Mouse (Mus musculus): ENCODE data around the gene Chn2. TPM values are rescaled to one million over a fixed set of nuclear protein-coding genes. Genes with fewer than 3 reads are reported as not detected.
A peak's percentile ranks its signal among the peaks of the same experiment; 100 is the strongest.

Chn2 gene
- polyA plus RNA-seq, 1 experiment from 2014 or later = 7.1 TPM

DNA sequence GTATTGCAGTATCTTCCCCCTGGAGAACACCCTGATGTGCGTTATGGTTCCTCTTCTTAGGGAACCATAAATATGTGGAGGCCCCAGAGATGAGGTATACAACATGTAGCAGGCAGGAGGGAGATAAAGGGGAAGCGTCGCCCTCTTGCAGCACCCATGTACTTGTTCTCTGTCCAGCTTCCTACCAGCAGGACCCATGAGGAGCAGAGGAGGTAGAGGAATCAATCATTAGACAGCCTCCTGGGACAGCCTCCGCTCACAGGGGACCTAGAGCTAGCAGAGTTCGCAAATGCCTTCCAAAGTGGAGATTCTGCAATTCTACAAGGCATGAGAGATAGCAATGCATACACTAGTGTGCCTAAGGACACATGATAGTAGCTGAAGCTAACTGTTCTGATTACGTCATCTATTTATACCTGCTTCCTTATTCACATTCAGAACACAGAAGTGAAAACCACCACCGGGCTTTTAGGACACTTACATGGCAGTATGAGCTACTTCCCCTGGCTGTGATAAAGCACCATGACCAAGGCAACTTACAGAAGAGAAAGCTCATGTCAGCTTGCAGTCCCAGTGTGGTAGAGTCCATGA, 77.7 kb downstream of the Chn2 start:
- Histone ChIP-seq H3K4me1 (peaks cover 18% of the 10 kb centered on the region), H3K9me3 (no peaks in the 10 kb centered on the region), H3K27ac (no peak overlapping the region), H3K27me3 (ENCODE audit: insufficient read depth, poor library complexity, severe bottlenecking) (peaks cover 6% of the 10 kb centered on the region), H3K36me3 (no peaks in the 10 kb centered on the region), H3K4me3 (no peak overlapping the region)
- peak; percentile 55 for DNase-seq (ENCODE audit: low spot score)
- 85% methylated on average over 7 of the region's 7 CpGs for WGBS

- WGBS = 82% methylated on average over 3 of the region's 3 CpGs
- Histone ChIP-seq H3K36me3 (no peaks in the 10 kb centered on the region), H3K4me1 (peaks cover 13% of the 10 kb centered on the region), H3K27ac (no peak overlapping the region), H3K4me3 (no peak overlapping the region), H3K9me3 (no peaks in the 10 kb centered on the region), H3K27me3 (ENCODE audit: insufficient read depth, poor library complexity, severe bottlenecking) (peaks cover 10% of the 10 kb centered on the region)
- DNase-seq (ENCODE audit: low spot score) = peak; percentile 19
Measured at GRCm38 (mm10) chr6:54118395-54118794, 79.0 kb downstream of the Chn2 start.

GRCm38 (mm10) chr6:54118897-54119296, 79.5 kb downstream of the Chn2 start:
- H3K9me3 ChIP-seq = no peaks in the 10 kb centered on the region
- H3K27me3 ChIP-seq (ENCODE audit: insufficient read depth, poor library complexity, severe bottlenecking) = peaks cover 10% of the 10 kb centered on the region
- H3K36me3 ChIP-seq = no peaks in the 10 kb centered on the region
- peak; percentile 36 for DNase-seq (ENCODE audit: low spot score)
- peaks cover 13% of the 10 kb centered on the region for H3K4me1 ChIP-seq
- 61% methylated on average over 4 of the region's 4 CpGs for WGBS
- H3K27ac ChIP-seq = no peak overlapping the region
- H3K4me3 ChIP-seq = no peak overlapping the region

DNA sequence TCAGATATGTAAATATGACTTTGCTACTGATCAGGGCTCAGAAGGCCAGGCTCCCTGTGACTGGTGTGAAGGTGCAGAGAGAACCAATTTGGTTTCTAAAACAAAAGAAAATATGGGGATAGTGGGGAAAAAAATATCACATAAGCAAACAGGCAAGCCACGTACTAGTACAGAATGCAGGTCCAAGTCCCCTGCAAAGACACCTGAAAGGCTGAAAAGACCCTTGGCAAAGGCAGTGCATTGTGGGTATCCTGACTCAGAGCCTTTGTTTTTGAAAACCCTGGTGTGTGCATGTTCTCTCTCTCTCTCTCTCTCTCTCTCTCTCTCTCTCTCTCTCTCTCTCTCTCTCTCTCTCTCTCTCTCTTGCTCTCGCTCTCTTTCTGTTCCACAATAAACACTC, 80.1 kb downstream of the Chn2 start:
- Histone ChIP-seq H3K27ac (no peak overlapping the region), H3K27me3 (ENCODE audit: insufficient read depth, poor library complexity, severe bottlenecking) (peaks cover 10% of the 10 kb centered on the region), H3K36me3 (no peaks in the 10 kb centered on the region), H3K4me3 (no peak overlapping the region), H3K9me3 (no peaks in the 10 kb centered on the region), H3K4me1 (peaks cover 18% of the 10 kb centered on the region)
- WGBS = 75% methylated on average over 2 of the region's 2 CpGs
- no peak for DNase-seq (ENCODE audit: low spot score)

GRCm38 (mm10) chr6:54119885-54120666, 80.7 kb downstream of the Chn2 start:
- Histone ChIP-seq H3K9me3 (no peaks in the 10 kb centered on the region), H3K36me3 (no peaks in the 10 kb centered on the region), H3K4me1 (peaks cover 19% of the 10 kb centered on the region), H3K27me3 (ENCODE audit: insufficient read depth, poor library complexity, severe bottlenecking) (peaks cover 10% of the 10 kb centered on the region), H3K27ac (no peak overlapping the region), H3K4me3 (no peak overlapping the region)
- 23% methylated on average over 13 of the region's 13 CpGs for WGBS
- DNase-seq (ENCODE audit: low spot score) = no peak

DNA sequence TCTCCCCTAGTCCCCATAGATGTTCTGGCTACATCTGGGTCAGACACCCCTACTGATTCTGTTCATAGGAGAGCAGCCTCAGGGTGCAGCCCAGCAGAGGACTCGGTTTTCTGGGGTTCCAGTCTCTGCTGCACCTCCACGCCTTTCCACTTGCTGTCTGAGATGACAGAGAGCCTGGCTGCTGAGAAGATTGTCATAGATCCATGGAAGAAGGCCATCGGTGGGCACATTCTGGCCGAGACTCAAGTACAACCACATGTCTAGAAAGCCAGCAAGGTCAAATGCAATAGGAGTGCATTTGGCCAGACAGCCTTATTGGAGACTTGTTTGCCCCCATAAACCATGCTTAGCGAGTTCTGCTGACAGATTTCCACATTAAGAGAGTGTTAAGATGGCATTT, 81.5 kb downstream of the Chn2 start:
- DNase-seq (ENCODE audit: low spot score) = no peak
- no peaks in the 10 kb centered on the region for H3K9me3 ChIP-seq
- no peaks in the 10 kb centered on the region for H3K36me3 ChIP-seq
- H3K27me3 ChIP-seq (ENCODE audit: insufficient read depth, poor library complexity, severe bottlenecking) = peaks cover 10% of the 10 kb centered on the region
- no peak overlapping the region for H3K27ac ChIP-seq
- H3K4me1 ChIP-seq = peaks cover 21% of the 10 kb centered on the region
- no peak overlapping the region for H3K4me3 ChIP-seq
- WGBS = 84% methylated on average over 5 of the region's 5 CpGs

- H3K36me3 ChIP-seq = no peaks in the 10 kb centered on the region
- 36% methylated on average over 3 of the region's 3 CpGs for WGBS
Measured at GRCm38 (mm10) chr6:54124519-54124918, 85.2 kb downstream of the Chn2 start.

GRCm38 (mm10) chr6:54125536-54125935, 86.2 kb downstream of the Chn2 start:
- no peak for DNase-seq (ENCODE audit: low spot score)
- Histone ChIP-seq H3K27me3 (ENCODE audit: insufficient read depth, poor library complexity, severe bottlenecking) (peaks cover 12% of the 10 kb centered on the region), H3K27ac (no peak overlapping the region), H3K9me3 (no peaks in the 10 kb centered on the region), H3K4me1 (peaks cover 11% of the 10 kb centered on the region), H3K4me3 (no peak overlapping the region), H3K36me3 (no peaks in the 10 kb centered on the region)
- 67% methylated on average over 5 of the region's 5 CpGs for WGBS

More at GRCm38 (mm10) chr6:54124519-54124918, 85.2 kb downstream of the Chn2 start:
- Histone ChIP-seq H3K27ac (no peak overlapping the region), H3K4me1 (peaks cover 16% of the 10 kb centered on the region), H3K9me3 (no peaks in the 10 kb centered on the region), H3K4me3 (no peak overlapping the region), H3K27me3 (ENCODE audit: insufficient read depth, poor library complexity, severe bottlenecking) (peaks cover 10% of the 10 kb centered on the region)
- DNase-seq (ENCODE audit: low spot score) = no peak

DNA sequence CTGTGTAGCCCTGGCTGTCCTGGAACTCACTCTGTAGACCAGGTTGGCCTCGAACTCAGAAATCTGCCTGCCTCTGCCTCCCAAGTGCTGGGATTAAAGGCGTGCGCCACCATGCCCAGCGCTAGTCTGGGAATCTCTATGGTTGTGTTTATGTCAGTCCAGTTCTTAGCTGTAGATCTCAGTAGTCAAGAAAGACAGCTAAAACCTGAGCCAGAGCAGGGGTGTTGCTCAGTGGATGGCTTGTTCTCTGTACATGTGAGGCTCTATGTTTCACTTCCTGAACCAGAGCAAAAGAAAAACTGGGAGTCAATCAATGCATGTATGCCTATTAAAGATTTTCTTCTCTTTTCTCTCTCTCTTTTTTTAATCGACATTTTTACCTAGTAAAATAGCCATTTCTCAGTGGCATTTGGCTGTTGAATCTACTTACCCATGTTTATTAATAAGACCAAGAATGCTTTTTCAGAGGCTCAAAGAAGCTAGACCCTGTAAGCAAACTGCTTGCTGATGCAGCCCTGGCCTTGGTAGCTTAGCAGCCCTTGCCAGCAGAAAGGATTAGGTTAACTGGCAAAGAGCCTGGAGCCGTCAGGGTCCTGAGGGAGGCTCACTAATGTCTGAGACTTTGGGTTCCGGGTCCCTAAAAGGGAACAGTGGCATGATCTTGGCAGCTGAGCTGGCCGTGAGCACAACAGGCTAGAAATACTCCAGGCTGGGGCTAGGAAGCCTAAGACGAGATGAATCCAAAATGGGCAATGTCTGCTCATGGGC, 87.1 kb downstream of the Chn2 start:
- H3K4me3 ChIP-seq = no peak overlapping the region
- H3K27me3 ChIP-seq (ENCODE audit: insufficient read depth, poor library complexity, severe bottlenecking) = peaks cover 12% of the 10 kb centered on the region
- H3K4me1 ChIP-seq = peaks cover 13% of the 10 kb centered on the region
- H3K27ac ChIP-seq = no peak overlapping the region
- DNase-seq (ENCODE audit: low spot score) = no peak
- no peaks in the 10 kb centered on the region for H3K36me3 ChIP-seq
- 84% methylated on average over 9 of the region's 9 CpGs for WGBS
- no peaks in the 10 kb centered on the region for H3K9me3 ChIP-seq

DNA sequence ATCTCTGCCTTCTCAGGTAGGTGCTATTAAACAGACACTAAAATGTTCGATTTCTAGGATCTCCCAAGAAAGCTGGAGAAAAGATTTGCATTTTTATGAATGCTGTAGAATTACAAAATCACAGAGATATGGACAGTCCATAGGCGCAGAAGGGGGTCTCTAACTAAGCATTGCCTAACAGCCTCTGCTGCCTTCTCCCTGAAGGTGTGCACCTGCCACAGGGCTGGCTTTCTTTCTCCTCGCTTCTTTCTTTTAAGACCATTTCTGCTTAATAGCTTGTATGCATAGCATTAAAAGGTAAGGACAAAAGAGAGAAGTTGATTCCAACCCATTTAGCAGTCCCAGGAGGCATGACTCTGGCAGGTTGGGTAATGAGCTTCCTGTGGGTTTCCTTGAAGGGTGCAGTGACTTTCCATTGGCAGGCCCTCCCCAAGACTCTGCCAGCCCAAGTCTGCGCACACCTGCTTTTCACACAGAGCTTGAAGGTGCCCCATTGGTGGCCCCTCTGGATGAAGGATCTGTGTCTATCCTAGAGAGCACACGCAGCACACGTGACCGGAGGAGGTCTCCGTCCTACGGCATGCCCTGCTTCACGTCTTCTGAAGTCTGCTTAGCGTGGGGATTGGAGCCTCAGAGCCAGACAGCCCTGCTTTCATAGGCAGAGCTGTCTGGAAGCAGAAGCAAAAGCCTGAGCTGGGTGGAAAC, 87.8 kb downstream of the Chn2 start:
- DNase-seq (ENCODE audit: low spot score) = no peak
- H3K4me1 ChIP-seq = peaks cover 13% of the 10 kb centered on the region
- no peak overlapping the region for H3K4me3 ChIP-seq
- no peaks in the 10 kb centered on the region for H3K9me3 ChIP-seq
- 77% methylated on average over 11 of the region's 11 CpGs for WGBS
- peaks cover 12% of the 10 kb centered on the region for H3K27me3 ChIP-seq (ENCODE audit: insufficient read depth, poor library complexity, severe bottlenecking)
- H3K27ac ChIP-seq = no peak overlapping the region
- no peaks in the 10 kb centered on the region for H3K36me3 ChIP-seq

DNA sequence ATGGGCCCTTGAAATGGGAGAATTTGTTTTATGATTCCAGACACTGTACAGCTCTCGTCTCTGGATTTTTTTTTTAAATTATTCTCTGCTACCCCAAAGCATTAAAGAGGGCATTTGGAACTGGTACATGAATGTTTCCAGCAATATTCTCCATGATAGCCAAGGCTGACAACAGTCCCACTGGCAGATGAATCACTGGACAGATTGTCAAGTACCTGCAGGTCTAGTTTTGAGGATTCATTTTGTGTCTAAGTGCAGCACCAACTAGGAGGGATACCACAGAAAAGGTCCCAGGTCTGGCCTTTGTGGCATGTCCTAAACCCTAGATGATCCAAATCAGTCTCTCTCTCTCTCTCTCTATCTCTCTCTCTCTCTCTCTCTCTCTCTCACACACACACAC, 89.3 kb downstream of the Chn2 start:
- 83% methylated on average over 1 of the region's 1 CpGs for WGBS
- no peaks in the 10 kb centered on the region for H3K9me3 ChIP-seq
- H3K27ac ChIP-seq = no peak overlapping the region
- H3K27me3 ChIP-seq (ENCODE audit: insufficient read depth, poor library complexity, severe bottlenecking) = peaks cover 8% of the 10 kb centered on the region; the same call in 1 of the 2 replicates
- H3K4me3 ChIP-seq = no peak overlapping the region
- peaks cover 13% of the 10 kb centered on the region for H3K4me1 ChIP-seq
- DNase-seq (ENCODE audit: low spot score) = no peak
- no peaks in the 10 kb centered on the region for H3K36me3 ChIP-seq

DNA sequence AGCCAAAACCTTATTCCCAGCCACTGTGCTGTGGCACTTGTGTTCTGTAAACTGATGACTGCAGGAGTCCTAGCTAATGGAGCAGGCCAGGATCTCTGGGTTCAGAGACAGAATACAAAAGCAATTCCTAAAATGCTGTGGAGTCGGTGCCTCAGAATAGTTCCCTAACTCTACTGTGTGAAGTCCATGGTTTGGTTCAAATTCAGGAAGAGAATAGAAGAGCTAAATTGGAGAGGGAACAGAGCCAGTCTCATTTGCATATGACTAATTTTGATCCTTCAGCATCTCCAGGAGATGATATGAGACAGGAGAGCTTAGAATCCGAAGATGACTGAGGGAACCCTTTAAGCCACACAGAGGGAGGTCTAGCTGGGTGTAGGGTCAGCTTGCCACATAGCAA, 90.2 kb downstream of the Chn2 start:
- no peak overlapping the region for H3K27ac ChIP-seq
- H3K9me3 ChIP-seq = no peaks in the 10 kb centered on the region
- peaks cover 8% of the 10 kb centered on the region; the same call in 1 of the 2 replicates for H3K27me3 ChIP-seq (ENCODE audit: insufficient read depth, poor library complexity, severe bottlenecking)
- DNase-seq (ENCODE audit: low spot score) = no peak
- H3K36me3 ChIP-seq = no peaks in the 10 kb centered on the region
- 70% methylated on average over 2 of the region's 2 CpGs for WGBS
- no peak overlapping the region for H3K4me3 ChIP-seq
- H3K4me1 ChIP-seq = peaks cover 7% of the 10 kb centered on the region; the same call in 1 of the 2 replicates

Measured in heart, embryonic 10.5 days (tissue).